Mouse (Mus musculus): ENCODE results near the gene Arvcf.

- no peak for TF ChIP-seq CTCF (IDR thresholded peaks at IDR 0.05)
- TF ChIP-seq EP300 (IDR thresholded peaks at IDR 0.05; ENCODE audit: insufficient read depth, low read depth, low read length) = no peak
These were observed 101.0 kb downstream of the Arvcf start for GRCm38 (mm10) chr16:18449005-18449404.
